Mouse (Mus musculus): ENCODE data around the gene Eef2kmt.

- TF ChIP-seq CTCF (IDR thresholded peaks at IDR 0.05; ENCODE audit: low read depth) = no peak
- TF ChIP-seq EP300 (IDR thresholded peaks at IDR 0.05; ENCODE audit: low read depth) = no peak
Measured at GRCm38 (mm10) chr16:5282686-5283085, 26.9 kb upstream of the Eef2kmt start.
